Comparison of ENCODE assay signal across 15 mouse cellular contexts in the genomic region with DNA sequence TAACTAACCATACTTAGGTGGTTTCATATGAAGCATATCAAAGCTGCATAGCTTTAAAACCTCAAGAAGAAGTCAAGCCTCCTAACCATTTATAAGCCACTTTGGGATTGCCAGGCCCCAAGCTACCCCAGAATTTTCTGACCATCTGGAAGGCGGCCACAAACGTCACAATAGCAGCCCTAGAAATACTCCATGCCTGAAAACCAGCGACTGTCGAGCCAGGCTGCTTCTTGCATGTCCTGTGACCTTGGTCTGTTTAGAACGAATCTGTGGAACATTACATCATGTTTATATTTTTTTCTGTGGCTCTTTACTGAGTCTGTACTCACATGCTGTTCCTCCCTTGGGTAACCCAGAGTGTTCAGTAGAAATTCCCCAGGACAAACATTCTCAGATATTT.
"Had no signal": no experiment of that assay in that cellular context is flagged by ENCODE, and none has a peak within 500 bp of the region (broad histone marks: within the 10 kb centered on the region; RNA-seq: fewer than 3 reads in every experiment).

No protein-coding gene starts in this region.

- H3K9me3 ChIP-seq: liver, embryonic 13.5 days; lung, embryonic 15.5 days; megakaryocyte, embryonic 14.5 days; midbrain, embryonic 15.5 days; neural tube, embryonic 12.5 days had no signal

- H3K36me3 ChIP-seq: liver, embryonic 13.5 days; lung, embryonic 15.5 days; midbrain, embryonic 15.5 days; neural tube, embryonic 12.5 days had no signal

- DNase-seq: liver; liver, embryonic 13.5 days; liver, postnatal 0 days; lung, postnatal 14 days; right cerebral cortex, postnatal 4 days; spleen, adult 18-20 months; thymus, adult 18-20 months; thymus, postnatal 14 days had no signal

- H3K27me3 ChIP-seq: liver, embryonic 13.5 days; lung, embryonic 15.5 days; megakaryocyte, embryonic 14.5 days; midbrain, embryonic 15.5 days; neural tube, embryonic 12.5 days had no signal

- H3K27ac ChIP-seq: kidney, postnatal 0 days; liver, embryonic 13.5 days; lung, embryonic 15.5 days; macrophage; midbrain, embryonic 15.5 days; neural tube, embryonic 12.5 days had no signal

- H3K9ac ChIP-seq: liver, embryonic 13.5 days; liver, postnatal 0 days; lung, embryonic 15.5 days; midbrain, embryonic 15.5 days; neural tube, embryonic 12.5 days had no signal

- H3K4me2 ChIP-seq: liver, embryonic 13.5 days; lung, embryonic 15.5 days; midbrain, embryonic 11.5 days; midbrain, embryonic 15.5 days; neural tube, embryonic 12.5 days had no signal

- ATAC-seq: liver, postnatal 0 days; midbrain, embryonic 15.5 days had no signal

- H3K4me1 ChIP-seq: liver, embryonic 13.5 days; lung, embryonic 15.5 days; midbrain, embryonic 15.5 days; neural tube, embryonic 12.5 days had no signal

- H3K4me3 ChIP-seq: liver, embryonic 13.5 days; lung, embryonic 15.5 days; megakaryocyte, embryonic 14.5 days; midbrain, embryonic 15.5 days; neural tube, embryonic 12.5 days had no signal
